Mouse (Mus musculus): ENCODE data around the gene Rpusd1. TPM values are rescaled to one million over a fixed set of nuclear protein-coding genes. Genes with fewer than 3 reads are reported as not detected.
A peak's percentile ranks its signal among the peaks of the same experiment; 100 is the strongest.

Gene Rpusd1
- polyA plus RNA-seq, 1 experiment = 13.0 TPM

GRCm38 (mm10) chr17:25709994-25710393 is 17.5 kb upstream of the Rpusd1 start:
- Histone ChIP-seq H3ac (ENCODE audit: control insufficient read depth, insufficient read length) (no peak overlapping the region), H3K27me3 (ENCODE audit: control insufficient read depth, insufficient read depth, insufficient read length) (peaks cover 1% of the 10 kb centered on the region), H3K4me3 (no peak overlapping the region), H3K79me2 (ENCODE audit: control insufficient read depth, insufficient read depth) (no peaks in the 10 kb centered on the region), H3K36me3 (ENCODE audit: control insufficient read depth, insufficient read depth) (no peaks in the 10 kb centered on the region), H3K4me2 (ENCODE audit: low read depth) (no peak overlapping the region)
- TF ChIP-seq USF1 (IDR thresholded peaks at IDR 0.05; ENCODE audit: low read depth) (no peak), POLR2AphosphoS2 (IDR thresholded peaks at IDR 0.05; ENCODE audit: insufficient read length, low read depth) (no peak), POLR2A (IDR thresholded peaks at IDR 0.05; ENCODE audit: insufficient read length, low read depth) (no peak), CEBPB (IDR thresholded peaks at IDR 0.05; ENCODE audit: insufficient read depth, poor library complexity, severe bottlenecking) (no peak), SRF (IDR thresholded peaks at IDR 0.05; ENCODE audit: control insufficient read depth, insufficient read length, low read depth) (no peak)

GRCm38 (mm10) chr17:25711136-25711535 is 16.3 kb upstream of the Rpusd1 start:
- H3K36me3 ChIP-seq (ENCODE audit: control insufficient read depth, insufficient read depth) = no peaks in the 10 kb centered on the region
- no peak overlapping the region for H3ac ChIP-seq (ENCODE audit: control insufficient read depth, insufficient read length)
- no peak overlapping the region for H3K4me2 ChIP-seq (ENCODE audit: low read depth)
- H3K27me3 ChIP-seq (ENCODE audit: control insufficient read depth, insufficient read depth, insufficient read length) = peaks cover 12% of the 10 kb centered on the region
- no peaks in the 10 kb centered on the region for H3K79me2 ChIP-seq (ENCODE audit: control insufficient read depth, insufficient read depth)
- H3K4me3 ChIP-seq = no peak overlapping the region
- TF ChIP-seq USF1 (IDR thresholded peaks at IDR 0.05; ENCODE audit: low read depth) (no peak), POLR2A (IDR thresholded peaks at IDR 0.05; ENCODE audit: insufficient read length, low read depth) (no peak), MYOG (IDR thresholded peaks at IDR 0.05; ENCODE audit: control insufficient read depth in 1 of 3, insufficient read depth in 1 of 3, insufficient read length in 2 of 3, low read depth in 2 of 3) (peak in 1 of 3 experiments; percentile 51), MYOD1 (IDR thresholded peaks at IDR 0.05; ENCODE audit: control insufficient read depth in 1 of 3, insufficient read length in 2 of 3, low read depth in 2 of 3) (peak; percentile 49 to 88 (median 86)), TCF3 (IDR thresholded peaks at IDR 0.05; ENCODE audit: insufficient read length, low read depth) (no peak), POLR2AphosphoS2 (IDR thresholded peaks at IDR 0.05; ENCODE audit: insufficient read length, low read depth) (no peak), SRF (IDR thresholded peaks at IDR 0.05; ENCODE audit: control insufficient read depth, insufficient read length, low read depth) (no peak), REST (IDR thresholded peaks at IDR 0.05; ENCODE audit: insufficient read depth, insufficient read length) (no peak)

GRCm38 (mm10) chr17:25715627-25716026 is 11.8 kb upstream of the Rpusd1 start:
- Histone ChIP-seq H3K36me3 (ENCODE audit: control insufficient read depth, insufficient read depth) (no peaks in the 10 kb centered on the region), H3ac (ENCODE audit: control insufficient read depth, insufficient read length) (no peak overlapping the region), H3K27me3 (ENCODE audit: control insufficient read depth, insufficient read depth, insufficient read length) (peaks cover 29% of the 10 kb centered on the region), H3K4me2 (ENCODE audit: low read depth) (no peak overlapping the region), H3K79me2 (ENCODE audit: control insufficient read depth, insufficient read depth) (no peaks in the 10 kb centered on the region), H3K4me3 (no peak overlapping the region)
- TF ChIP-seq TCF3 (IDR thresholded peaks at IDR 0.05; ENCODE audit: insufficient read length, low read depth) (no peak), TCF12 (IDR thresholded peaks at IDR 0.05; ENCODE audit: insufficient read depth, poor library complexity, severe bottlenecking) (no peak), MYOG (IDR thresholded peaks at IDR 0.05; ENCODE audit: control insufficient read depth in 1 of 3, insufficient read depth in 1 of 3, insufficient read length in 2 of 3, low read depth in 2 of 3) (no peak), MAX (IDR thresholded peaks at IDR 0.05; ENCODE audit: low read depth) (no peak), POLR2A (IDR thresholded peaks at IDR 0.05; ENCODE audit: insufficient read length, low read depth) (no peak), E2F4 (IDR thresholded peaks at IDR 0.05; ENCODE audit: insufficient read depth) (no peak), REST (IDR thresholded peaks at IDR 0.05; ENCODE audit: insufficient read depth, insufficient read length) (no peak), SRF (IDR thresholded peaks at IDR 0.05; ENCODE audit: control insufficient read depth, insufficient read length, low read depth) (no peak), POLR2AphosphoS2 (IDR thresholded peaks at IDR 0.05; ENCODE audit: insufficient read length, low read depth) (no peak), CEBPB (IDR thresholded peaks at IDR 0.05; ENCODE audit: insufficient read depth, poor library complexity, severe bottlenecking) (no peak), USF1 (IDR thresholded peaks at IDR 0.05; ENCODE audit: low read depth) (no peak), MYOD1 (IDR thresholded peaks at IDR 0.05; ENCODE audit: control insufficient read depth in 1 of 3, insufficient read length in 2 of 3, low read depth in 2 of 3) (no peak)

- Histone ChIP-seq H3K4me3 (no peak overlapping the region), H3K36me3 (ENCODE audit: control insufficient read depth, insufficient read depth) (no peaks in the 10 kb centered on the region), H3K79me2 (ENCODE audit: control insufficient read depth, insufficient read depth) (no peaks in the 10 kb centered on the region), H3K4me2 (ENCODE audit: low read depth) (no peak overlapping the region), H3ac (ENCODE audit: control insufficient read depth, insufficient read length) (no peak overlapping the region), H3K27me3 (ENCODE audit: control insufficient read depth, insufficient read depth, insufficient read length) (peaks cover 29% of the 10 kb centered on the region)
- TF ChIP-seq MAX (IDR thresholded peaks at IDR 0.05; ENCODE audit: low read depth) = no peak
Measured at GRCm38 (mm10) chr17:25716130-25716529, 11.3 kb upstream of the Rpusd1 start.

GRCm38 (mm10) chr17:25716711-25717637 is 10.5 kb upstream of the Rpusd1 start, which contains the start of gene Gng13:
TSS of gene Gng13 (plus strand) at chr17:25717171.
- TF ChIP-seq SRF (IDR thresholded peaks at IDR 0.05; ENCODE audit: control insufficient read depth, insufficient read length, low read depth) = no peak
- TF ChIP-seq TCF12 (IDR thresholded peaks at IDR 0.05; ENCODE audit: insufficient read depth, poor library complexity, severe bottlenecking) = no peak
- no peak for TF ChIP-seq TCF3 (IDR thresholded peaks at IDR 0.05; ENCODE audit: insufficient read length, low read depth)
- TF ChIP-seq POLR2A (IDR thresholded peaks at IDR 0.05; ENCODE audit: insufficient read length, low read depth) = no peak
- no peak for TF ChIP-seq E2F4 (IDR thresholded peaks at IDR 0.05; ENCODE audit: insufficient read depth)
- no peak for TF ChIP-seq MYOD1 (IDR thresholded peaks at IDR 0.05; ENCODE audit: control insufficient read depth in 1 of 3, insufficient read length in 2 of 3, low read depth in 2 of 3)
- no peak for TF ChIP-seq POLR2AphosphoS2 (IDR thresholded peaks at IDR 0.05; ENCODE audit: insufficient read length, low read depth)
- no peak for TF ChIP-seq CEBPB (IDR thresholded peaks at IDR 0.05; ENCODE audit: insufficient read depth, poor library complexity, severe bottlenecking)
- TF ChIP-seq MYOG (IDR thresholded peaks at IDR 0.05; ENCODE audit: control insufficient read depth in 1 of 3, insufficient read depth in 1 of 3, insufficient read length in 2 of 3, low read depth in 2 of 3) = no peak
- no peaks in the 10 kb centered on the region for H3K79me2 ChIP-seq (ENCODE audit: control insufficient read depth, insufficient read depth)
- H3K27me3 ChIP-seq (ENCODE audit: control insufficient read depth, insufficient read depth, insufficient read length) = peaks cover 29% of the 10 kb centered on the region
- no peak within 1 kb of the TSS for H3K4me2 ChIP-seq (ENCODE audit: low read depth)
- no peak within 1 kb of the TSS for H3ac ChIP-seq (ENCODE audit: control insufficient read depth, insufficient read length)
- no peaks in the 10 kb centered on the region for H3K36me3 ChIP-seq (ENCODE audit: control insufficient read depth, insufficient read depth)
- no peak within 1 kb of the TSS for H3K4me3 ChIP-seq

Measured in myocyte (in vitro differentiated cells).